Mouse (Mus musculus) erythroblast, embryonic 14.5 days (primary cell): ENCODE measurements at regions not wholly inside any gene's neighbourhood (a gene's known extent, or its start where the extent isn't known, plus 50 kb on each side); places are given as distances from the start of the nearest gene placed in this dataset.

Experiments used
- H3K27me3 ChIP-seq: 2 replicates; pipeline ENCODE4 v1.6.1; 2012; ENCODE audit warnings: inconsistent platforms; ENCODE audit not compliant: control insufficient read depth
- H3K36me3 ChIP-seq: 2 replicates; pipeline ENCODE4 v1.6.1; 2012; ENCODE audit warnings: mild to moderate bottlenecking, inconsistent platforms; ENCODE audit not compliant: control insufficient read depth
- H3K4me1 ChIP-seq: 2 replicates; pipeline ENCODE4 v1.6.1; 2012; ENCODE audit warnings: inconsistent platforms; ENCODE audit not compliant: control insufficient read depth
- H3K4me3 ChIP-seq: replicated peaks from 2 replicates; pipeline ENCODE3; 2012; ENCODE audit warnings: moderate library complexity, mild to moderate bottlenecking, inconsistent platforms
- H3K9me3 ChIP-seq: 2 replicates; pipeline ENCODE4 v1.6.1; 2012; ENCODE audit warnings: low read length, inconsistent platforms, mixed read lengths; ENCODE audit not compliant: control insufficient read depth
- GATA1 ChIP-seq: IDR thresholded peaks from 2 replicates; pipeline ENCODE4 v1.6.1; 2012; ENCODE audit warnings: low read length, inconsistent platforms, mixed read lengths
- TAL1 ChIP-seq: IDR thresholded peaks from 3 replicates; pipeline ENCODE4 v1.6.1; 2012; ENCODE audit warnings: low read length, inconsistent platforms, mixed read lengths

DNA sequence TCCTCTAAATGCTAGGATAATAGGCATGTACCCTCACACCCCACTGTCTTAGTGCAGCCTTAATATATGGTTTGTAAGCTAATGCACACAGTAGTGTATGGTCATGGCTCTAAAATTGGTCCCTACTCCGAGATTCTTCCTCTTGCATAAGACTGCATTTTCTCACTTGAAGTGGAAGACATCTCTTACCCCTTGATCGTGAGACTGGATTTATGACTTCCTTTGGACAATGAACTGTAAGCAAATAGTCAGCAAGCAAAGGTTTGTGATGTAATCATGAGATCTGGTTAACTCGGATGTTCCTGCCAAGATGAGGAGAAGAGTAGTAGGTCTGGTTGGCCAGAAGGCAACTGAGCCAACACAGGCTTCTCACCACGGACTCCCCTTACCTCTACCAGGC is 344.3 kb downstream of the Bcor start:
- Histone ChIP-seq H3K4me1 (no peaks in the 10 kb centered on the region), H3K36me3 (no peaks in the 10 kb centered on the region), H3K9me3 (no peaks in the 10 kb centered on the region), H3K4me3 (no peak overlapping the region), H3K27me3 (no peaks in the 10 kb centered on the region)
- no peak for TF ChIP-seq GATA1
- no peak for TF ChIP-seq TAL1

DNA sequence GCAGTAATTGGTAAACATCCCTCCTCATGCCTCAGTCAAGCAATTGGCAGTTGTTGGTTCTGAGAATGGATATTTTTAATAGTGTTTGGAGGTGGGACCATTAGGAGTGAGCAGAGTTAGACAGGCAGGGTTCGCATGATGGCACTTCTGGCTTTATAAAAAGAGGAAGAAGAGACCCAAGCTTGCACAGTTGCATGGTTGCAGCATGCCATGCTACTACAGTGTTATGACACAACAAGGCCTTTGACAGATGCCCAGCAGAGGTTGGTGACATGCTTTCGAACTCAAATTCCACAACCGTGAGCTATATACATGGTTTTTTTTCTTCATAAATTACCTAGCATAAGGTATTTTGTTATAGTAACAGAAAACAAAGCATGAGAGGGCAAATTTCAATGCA is 341.5 kb downstream of the Bcor start:
- Histone ChIP-seq H3K27me3 (no peaks in the 10 kb centered on the region), H3K4me1 (no peaks in the 10 kb centered on the region), H3K36me3 (no peaks in the 10 kb centered on the region), H3K4me3 (no peak overlapping the region), H3K9me3 (no peaks in the 10 kb centered on the region)
- no peak for TF ChIP-seq GATA1
- TF ChIP-seq TAL1 = no peak

DNA sequence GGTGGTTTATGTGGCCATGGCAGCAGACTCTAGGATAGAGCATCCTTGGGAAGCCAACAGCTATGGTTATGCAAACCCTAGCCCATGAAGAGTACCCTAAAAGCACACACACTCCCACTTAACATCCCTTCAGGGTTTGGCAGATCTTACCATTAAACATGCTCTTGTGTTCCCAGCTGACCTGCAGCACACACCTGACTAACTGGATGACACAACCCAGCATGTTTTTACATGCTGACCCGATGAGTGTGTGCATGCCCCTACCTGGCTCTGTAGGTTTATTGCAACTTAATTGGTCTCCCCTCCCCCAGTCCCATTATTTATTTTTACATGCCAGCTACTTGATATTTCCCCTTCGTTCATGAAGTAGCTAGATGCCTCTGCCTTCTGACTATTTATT is 339.0 kb downstream of the Bcor start:
- no peak overlapping the region for H3K4me3 ChIP-seq
- no peaks in the 10 kb centered on the region for H3K27me3 ChIP-seq
- no peaks in the 10 kb centered on the region for H3K4me1 ChIP-seq
- H3K36me3 ChIP-seq = no peaks in the 10 kb centered on the region
- TF ChIP-seq TAL1 = no peak
- no peak for TF ChIP-seq GATA1
- no peaks in the 10 kb centered on the region for H3K9me3 ChIP-seq

DNA sequence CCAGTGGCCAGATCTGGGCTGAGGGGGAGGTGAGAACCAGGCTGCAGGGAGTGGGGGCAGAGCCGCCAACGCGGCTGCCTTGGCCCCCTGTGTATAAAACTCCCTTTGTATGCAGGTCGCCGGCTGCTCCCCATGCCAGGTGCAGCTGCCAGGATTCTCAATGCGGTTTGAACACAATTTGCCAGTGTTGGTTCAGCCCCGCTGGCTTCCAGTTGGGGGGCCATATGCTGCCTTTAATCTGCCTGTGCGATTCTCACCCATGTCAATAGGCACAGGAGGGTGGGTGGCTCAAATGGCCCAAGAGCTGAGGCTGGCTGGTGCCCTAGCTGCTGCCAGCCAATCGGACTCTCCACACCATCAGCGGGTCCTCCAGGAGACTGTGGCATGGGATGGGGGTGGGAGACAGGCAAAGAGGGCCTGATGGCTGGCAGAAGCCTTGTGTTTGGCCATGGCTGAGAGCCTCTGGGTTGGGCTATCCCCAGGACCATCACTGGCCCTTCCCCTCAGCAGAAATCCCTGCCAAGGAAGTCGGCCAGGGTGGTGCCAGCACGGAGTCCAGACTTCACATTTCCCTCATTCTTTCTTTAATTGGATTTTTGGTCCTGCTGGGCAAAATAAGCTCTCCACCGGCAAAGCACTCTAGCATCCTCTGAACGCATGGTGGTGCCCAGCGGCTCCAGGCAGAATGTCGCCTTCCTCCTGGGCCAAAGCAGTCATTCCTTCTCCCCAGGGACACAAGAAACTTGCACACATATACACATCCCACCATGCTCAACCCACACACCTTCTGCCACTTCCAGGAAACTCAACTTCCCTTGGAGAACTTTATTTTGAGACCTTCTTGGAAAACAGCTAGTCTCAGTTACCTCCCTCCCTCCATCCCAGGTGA is 338.0 kb downstream of the Bcor start:
- Histone ChIP-seq H3K36me3 (no peaks in the 10 kb centered on the region), H3K4me3 (no peak overlapping the region), H3K9me3 (no peaks in the 10 kb centered on the region), H3K4me1 (no peaks in the 10 kb centered on the region), H3K27me3 (no peaks in the 10 kb centered on the region)
- TF ChIP-seq TAL1 (no peak), GATA1 (no peak)

DNA sequence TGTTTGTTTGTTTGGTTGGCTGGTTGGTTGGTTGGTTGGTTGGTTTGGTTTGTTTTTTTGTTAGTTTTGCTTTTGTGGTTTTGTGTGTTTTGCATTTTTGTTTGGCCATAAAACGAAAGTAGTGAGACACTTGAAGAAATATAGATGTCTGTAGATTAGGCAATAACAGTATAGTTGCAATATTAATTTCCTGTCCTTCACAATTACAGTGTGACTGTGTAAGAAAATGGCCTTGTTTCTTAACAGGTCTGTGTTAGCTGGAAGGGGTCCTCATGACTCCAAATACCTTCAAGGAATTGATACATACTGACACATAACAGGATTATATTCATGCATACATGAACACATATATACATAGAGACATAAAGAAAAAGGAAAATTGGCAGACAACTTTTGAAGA is 334.2 kb downstream of the Bcor start:
- no peaks in the 10 kb centered on the region for H3K36me3 ChIP-seq
- TF ChIP-seq GATA1 (no peak), TAL1 (no peak)

DNA sequence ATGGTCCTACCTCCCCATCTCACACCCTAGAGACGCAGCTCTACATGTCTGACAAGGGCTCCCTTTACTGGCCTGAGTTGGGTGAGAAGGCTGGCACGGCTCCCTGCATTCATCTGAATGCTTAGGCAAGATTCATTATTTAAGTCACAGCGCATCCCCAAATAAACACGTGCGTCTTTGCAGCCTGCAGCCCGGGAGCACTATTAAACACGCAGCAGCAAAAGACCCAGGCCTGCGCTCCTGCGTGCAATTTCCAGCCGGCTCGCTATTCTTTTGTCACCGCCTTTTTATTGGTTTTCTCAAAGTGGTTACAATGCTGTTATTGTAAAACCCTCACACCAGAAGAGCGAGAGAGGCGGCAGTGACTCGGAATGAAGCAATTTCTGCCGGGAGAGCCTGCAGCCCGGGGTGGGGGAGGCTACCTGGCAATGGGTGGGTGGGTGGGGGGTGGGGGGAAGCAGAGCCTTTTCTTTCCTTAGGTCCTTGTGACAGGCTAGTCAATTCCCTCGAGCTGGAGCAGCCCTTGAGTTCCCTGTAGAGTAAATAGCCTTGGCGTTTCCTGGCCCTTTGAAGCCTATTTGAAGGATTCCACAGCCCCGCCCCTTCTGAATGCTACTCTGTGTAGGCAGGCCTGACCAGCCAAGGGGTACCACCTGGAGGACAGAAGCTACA is 333.3 kb downstream of the Bcor start:
- no peak overlapping the region for H3K4me3 ChIP-seq
- no peaks in the 10 kb centered on the region for H3K9me3 ChIP-seq
- no peaks in the 10 kb centered on the region for H3K4me1 ChIP-seq
- no peak for TF ChIP-seq GATA1
- no peak for TF ChIP-seq TAL1
- no peaks in the 10 kb centered on the region for H3K36me3 ChIP-seq
- no peaks in the 10 kb centered on the region for H3K27me3 ChIP-seq

More for the DNA sequence above, 334.2 kb downstream of the Bcor start:
- Histone ChIP-seq H3K4me3 (no peak overlapping the region), H3K9me3 (no peaks in the 10 kb centered on the region), H3K27me3 (no peaks in the 10 kb centered on the region), H3K4me1 (no peaks in the 10 kb centered on the region)

DNA sequence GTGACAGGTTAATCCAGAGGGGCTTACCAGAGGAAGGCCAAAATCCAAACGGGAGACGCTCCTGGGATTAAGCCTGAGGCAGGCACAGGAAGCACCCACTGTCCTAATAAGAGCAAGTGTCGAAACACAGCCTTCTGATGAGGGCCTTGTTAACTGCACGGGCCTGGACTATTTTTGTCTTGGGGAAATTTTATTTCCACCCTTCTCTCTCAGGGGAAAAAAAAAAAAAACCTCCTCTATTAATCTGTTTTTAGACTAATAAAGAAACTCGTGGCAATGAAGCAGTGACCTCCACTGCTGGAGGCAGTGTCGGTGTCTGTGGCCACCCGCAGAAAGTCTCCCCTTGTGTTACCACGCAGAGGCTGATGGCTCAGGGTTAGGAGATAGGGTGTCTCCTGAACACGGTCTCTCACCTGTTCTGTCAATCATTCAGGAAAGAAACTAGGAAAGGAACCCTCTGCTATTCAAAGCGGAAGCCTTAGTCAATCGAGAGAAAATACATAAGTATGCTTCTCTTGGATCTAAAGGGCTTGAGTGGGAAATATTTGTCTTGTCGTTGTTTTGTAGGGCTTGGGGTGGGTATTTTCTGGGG is 330.6 kb downstream of the Bcor start:
- TF ChIP-seq GATA1 = no peak
- TF ChIP-seq TAL1 = no peak
- no peaks in the 10 kb centered on the region for H3K9me3 ChIP-seq
- no peaks in the 10 kb centered on the region for H3K36me3 ChIP-seq
- H3K4me1 ChIP-seq = no peaks in the 10 kb centered on the region
- no peak overlapping the region for H3K4me3 ChIP-seq
- H3K27me3 ChIP-seq = no peaks in the 10 kb centered on the region

DNA sequence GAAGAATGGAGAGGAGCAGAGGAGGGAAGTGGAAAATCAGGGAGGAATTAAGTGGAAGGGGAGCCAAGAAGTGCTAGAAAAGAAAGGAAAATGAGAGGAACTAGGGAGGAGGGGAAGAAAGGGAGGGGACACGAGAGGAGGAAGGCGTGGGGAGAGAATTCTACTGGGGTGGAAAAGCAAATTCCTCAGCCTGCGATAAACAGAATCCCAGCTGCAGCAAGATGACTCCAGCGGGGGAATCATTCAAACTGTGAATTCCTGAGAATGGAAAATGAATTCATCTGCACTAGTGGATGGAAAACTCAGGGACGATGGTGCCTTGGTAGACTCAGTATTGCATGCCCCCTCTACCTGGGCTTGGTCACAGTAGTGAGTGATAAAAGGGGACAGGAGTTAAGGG is 322.6 kb downstream of the Bcor start:
- Histone ChIP-seq H3K4me1 (no peaks in the 10 kb centered on the region), H3K4me3 (no peak overlapping the region), H3K27me3 (no peaks in the 10 kb centered on the region), H3K36me3 (no peaks in the 10 kb centered on the region), H3K9me3 (no peaks in the 10 kb centered on the region)
- TF ChIP-seq TAL1 (no peak), GATA1 (no peak)

DNA sequence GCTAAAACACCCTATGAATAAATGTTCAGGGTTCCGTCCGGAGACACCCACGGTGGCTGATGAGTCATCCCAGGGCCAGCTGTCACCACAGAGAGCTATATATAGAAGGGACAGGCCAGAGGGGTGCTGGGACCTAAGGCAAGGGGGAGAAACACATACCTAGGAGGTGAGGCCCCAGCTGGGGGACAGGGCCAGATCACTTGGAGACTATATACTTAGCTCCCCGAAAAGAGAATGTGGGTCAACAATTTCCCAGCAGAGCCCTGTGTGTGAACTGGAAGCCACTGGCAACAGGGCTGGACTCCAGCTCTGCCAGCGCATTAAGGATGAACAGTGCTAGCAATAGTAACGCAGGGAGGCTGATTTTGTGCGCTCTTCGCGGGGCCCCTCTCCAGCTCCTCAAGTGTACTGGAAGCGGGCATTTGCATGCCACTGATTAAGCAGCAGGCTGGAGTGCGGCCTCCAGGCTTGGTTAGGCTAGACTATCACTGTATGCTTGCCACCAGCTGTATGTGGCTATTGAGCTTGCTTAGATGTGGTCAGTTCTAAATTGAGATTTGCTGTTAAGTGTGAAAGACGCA is 320.4 kb downstream of the Bcor start:
- Histone ChIP-seq H3K27me3 (no peaks in the 10 kb centered on the region), H3K4me1 (no peaks in the 10 kb centered on the region), H3K4me3 (no peak overlapping the region), H3K36me3 (no peaks in the 10 kb centered on the region), H3K9me3 (no peaks in the 10 kb centered on the region)
- no peak for TF ChIP-seq GATA1
- no peak for TF ChIP-seq TAL1
